Mouse (Mus musculus) heart, adult 11 months (tissue): ENCODE measurements at regions not wholly inside any gene's neighbourhood (a gene's known extent, or its start where the extent isn't known, plus 50 kb on each side); places are given as distances from the start of the nearest gene placed in this dataset.

Experiments
- DNase-seq: peaks from one replicate; pipeline ENCODE4 v3.0.0; 2022

GRCm38 (mm10) chr17:53250570-53251265, 212.4 kb downstream of the Efhb start:
- peak; percentile 44 for DNase-seq

DNA sequence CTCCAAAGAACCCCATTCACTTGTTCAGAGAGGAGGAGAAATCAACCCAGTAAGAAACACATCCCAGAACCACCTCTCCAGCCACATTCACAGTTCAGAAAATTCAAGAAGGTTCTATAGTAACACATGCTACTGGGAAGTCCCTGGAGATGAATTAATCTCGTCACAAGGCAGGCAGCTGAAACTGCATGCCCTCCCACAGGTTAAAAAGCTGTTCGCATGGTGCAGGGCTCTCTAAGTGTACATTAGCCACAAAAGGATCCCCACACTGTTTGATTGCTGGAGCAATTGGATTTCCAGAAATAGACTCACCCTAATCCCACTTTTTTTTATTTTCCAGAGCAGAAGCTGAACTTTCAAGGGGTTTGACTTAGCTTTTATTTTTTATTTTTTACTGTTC, 214.6 kb downstream of the Efhb start:
- peak; percentile 70 for DNase-seq

GRCm38 (mm10) chr17:53247593-53248236, 215.4 kb downstream of the Efhb start:
- peak; percentile 29 for DNase-seq

DNA sequence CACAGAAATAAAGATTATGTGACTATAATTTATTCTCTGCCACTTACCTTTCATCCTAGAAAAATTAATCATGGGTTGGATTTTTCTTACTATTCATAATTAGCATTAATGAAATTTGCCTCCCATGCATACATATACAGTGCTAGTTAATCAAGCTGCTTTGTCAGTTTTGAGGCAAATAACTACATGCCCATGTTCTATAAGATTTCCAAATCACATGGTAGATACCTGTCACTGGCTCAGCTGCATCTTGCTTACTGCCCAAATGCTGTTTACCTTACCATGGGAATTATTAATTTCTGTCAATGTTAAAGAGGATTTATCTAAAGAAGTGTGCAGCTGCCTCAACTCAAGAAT, 252.7 kb downstream of the Efhb start:
- DNase-seq: no peak

DNA sequence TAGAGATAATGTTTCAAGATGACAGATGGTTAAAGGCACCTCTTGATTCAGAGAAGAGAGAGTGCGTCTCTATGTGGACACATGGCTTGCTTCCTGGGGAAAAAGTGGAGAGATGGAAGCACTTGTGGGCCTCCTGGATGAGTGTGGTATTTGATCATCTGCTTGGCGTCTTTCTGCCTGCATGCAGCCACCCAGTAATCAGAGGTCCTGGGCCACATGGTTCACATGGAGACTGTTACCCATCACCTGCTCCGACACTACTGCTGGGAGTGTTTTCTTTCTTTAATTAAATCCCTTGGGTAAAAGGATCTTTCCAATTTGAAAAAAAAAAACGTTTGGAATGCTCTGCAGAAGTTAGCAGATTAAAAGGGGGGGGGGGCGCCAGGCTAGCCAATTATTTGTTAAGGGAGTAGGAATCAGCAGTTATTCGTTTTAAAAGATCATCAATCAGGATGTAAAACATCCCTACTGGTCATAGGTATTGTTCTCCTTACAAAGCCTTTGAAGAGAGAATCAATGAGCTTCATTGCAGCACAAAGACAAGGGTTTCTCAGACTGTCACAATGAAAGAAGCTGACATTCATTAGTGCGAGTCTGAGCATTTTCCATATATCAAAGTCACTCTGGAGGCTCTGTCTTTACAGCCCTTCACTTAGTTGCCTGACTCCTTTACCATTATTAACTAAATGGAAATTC, 253.3 kb downstream of the Efhb start:
- no peak for DNase-seq
